Mouse (Mus musculus): ENCODE data around the gene Pifo.

DNA sequence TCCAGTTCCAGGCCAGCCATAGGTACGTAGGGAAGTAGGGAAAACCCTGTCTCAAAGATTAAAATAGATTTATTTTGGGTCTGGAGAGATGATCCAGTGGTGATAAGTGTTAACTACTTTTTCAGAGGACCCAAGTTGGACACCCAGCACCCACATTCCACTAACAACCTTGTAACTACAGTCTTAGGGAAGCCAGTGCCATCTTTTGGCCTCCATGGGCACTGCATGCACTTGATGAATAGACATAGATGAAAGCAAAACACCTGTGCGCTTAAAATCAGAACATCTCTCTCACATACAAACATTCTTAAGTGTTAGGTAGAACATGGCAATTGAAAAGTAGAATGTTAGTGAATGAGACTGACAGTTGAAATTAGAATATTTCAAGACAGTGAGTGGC is 53.7 kb downstream of the Pifo start:
- TF ChIP-seq POLR2A (IDR thresholded peaks at IDR 0.05; ENCODE audit: borderline replicate concordance, extremely low read depth, insufficient read depth, insufficient read length, poor library complexity, severe bottlenecking) (no peak), CTCF (IDR thresholded peaks at IDR 0.05; ENCODE audit: borderline replicate concordance, extremely low read depth, insufficient read depth, insufficient read length) (peak; percentile 15; the same call in 1 of the 2 replicates)

All from brain, embryonic 14.5 days (tissue).